Mouse (Mus musculus) thymus, postnatal 10 days (tissue): ENCODE data around the gene Tmem126a.

Experiments used
- DNase-seq, 2 experiments: peaks; one replicate each; pipeline ENCODE4 v3.0.0; 2021; ENCODE audit warnings: low spot score in 2 of 2

Tmem126a gene

GRCm38 (mm10) chr7:90456845-90457468 lies at the start of gene Tmem126a:
Gene Tmem126a, minus strand, starts transcription at chr7:90457229.
- DNase-seq, result peak; percentile 53 to 54

DNA sequence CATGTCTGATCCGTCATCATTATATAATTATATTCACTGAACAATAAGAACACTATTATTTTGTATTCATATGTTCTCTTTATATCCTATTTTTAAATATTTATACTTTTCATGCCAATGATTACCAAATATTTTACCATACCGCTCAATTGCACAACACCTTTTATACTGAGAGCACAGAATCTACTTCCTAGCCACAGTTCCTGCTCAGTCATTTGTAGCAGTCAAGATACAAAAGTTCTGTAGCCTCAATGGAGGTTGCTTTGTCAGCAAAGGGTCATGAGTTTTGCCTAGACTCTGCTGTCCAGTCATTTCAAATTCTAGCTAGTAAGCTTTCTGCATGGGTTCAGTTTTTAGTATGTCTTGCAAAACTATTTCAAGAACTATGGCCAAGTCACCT lies 25.6 kb upstream of the Tmem126a start:
- no peak for DNase-seq

DNA sequence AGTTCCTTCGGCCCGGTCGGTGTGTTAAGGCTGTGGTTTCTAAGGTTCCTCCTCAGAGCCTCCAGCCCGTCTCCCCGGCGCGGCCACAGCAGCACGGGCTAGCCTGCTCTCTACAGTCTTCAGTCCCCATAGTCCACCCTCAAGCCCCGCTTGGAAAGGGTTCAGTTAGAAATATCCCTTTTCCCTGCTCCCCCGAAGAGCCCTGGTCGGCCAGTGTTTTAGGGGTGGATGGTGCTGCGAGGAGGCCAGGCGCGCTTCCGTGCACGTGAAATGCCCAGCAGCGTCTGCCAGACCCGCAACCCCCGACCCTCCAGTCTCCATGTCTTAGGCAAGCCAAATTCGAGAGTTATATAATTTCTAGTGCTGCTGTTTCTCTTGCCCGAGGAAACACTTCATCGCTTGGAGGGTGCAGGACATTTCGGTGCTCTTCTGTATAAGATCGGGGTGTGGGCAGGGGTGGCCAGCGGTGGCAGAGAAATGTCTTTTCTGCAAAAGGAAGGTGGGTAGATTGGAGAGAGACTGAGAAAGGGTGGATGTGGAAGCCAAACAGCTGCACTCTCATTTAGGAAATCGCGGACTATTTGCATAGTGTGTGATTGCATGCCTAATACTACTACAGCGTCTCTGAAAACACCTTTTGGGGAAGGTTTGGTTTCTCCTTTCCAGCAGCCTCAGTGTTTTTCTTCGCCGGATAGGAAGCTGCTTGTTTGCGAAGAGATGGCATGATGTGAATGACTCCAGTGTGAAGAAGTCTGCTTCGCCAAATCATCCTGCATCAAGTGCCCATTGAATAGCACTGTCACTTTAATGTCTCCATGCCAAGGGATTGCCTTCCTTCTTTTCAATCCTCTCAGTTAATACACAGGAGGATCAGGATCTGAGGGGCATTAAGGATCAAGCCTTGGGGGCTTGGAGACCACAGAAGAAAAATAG lies 19.6 kb upstream of the Tmem126a start, which contains the start of gene Dlg2:
TSS of gene Dlg2 (plus strand) at position 360 of the 933 bp plus-strand sequence.
- no peak for DNase-seq

DNA sequence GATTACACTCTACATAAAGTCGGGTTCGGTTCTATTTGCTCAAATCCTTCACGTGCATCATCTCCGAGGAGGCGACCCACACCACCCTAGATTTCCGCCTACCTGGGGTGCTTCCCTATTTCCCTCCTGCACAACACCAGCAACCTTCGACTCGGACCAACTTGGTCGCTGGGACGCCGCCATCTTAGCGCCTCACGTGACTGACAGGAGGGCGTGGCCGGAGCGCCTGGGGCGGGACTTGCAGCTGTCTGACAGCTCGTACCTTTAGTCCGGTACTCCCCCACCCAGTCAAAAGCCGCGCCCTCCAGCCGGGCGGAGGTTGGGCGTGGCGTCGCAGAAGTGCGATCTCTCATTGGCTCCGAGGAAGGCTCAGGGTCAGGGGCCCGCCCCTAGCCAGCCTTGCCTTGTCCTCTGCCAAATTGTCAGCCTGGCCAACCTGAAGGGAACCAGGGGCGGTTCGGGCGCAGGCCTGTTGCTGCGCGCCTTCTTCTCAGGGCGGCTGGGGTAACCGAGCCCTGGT lies 18.8 kb upstream of the Tmem126a start, which contains the start of gene Tmem126b:
TSS of gene Tmem126b (minus strand) at position 209 of the 520 bp plus-strand sequence.
- peak; percentile 98 for DNase-seq

DNA sequence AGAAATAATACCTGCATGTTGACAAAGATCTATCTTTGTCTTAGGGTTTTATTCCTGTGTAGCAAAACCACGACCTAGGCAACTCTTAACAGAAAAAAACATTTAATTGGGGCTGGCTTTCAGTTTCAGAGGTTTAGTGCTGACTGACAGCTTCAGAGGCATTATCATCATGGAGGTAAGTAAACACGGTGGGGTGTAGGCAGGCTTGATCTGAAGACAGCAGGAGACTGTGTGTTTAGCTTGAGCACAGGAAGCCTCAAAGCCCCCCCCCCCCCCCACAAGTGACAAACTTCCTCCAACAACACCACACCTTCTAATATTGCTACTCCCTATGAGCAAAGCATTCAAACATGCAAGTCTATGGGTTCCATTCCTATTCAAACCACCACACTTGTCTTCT lies 16.5 kb upstream of the Tmem126a start:
- no peak for DNase-seq

DNA sequence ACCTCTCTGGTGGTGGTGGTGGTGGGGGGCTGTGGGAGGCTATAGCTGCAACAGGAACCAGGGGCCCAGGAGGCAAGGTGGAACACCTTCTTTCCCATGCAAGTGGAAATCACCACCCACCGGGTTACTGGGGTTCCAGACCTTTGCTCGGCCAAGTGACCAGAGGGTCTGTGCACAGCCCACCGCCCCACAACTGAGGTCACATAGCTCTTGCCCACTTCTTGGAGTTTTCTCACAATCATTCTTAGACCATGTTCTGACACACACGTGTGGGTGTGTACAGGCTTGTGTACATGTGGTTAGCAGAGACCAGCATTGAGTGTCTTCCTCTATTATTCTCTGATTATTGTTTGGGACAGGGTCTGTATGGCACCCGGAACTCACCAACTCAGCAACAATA lies 4.4 kb upstream of the Tmem126a start:
- no peak for DNase-seq

GRCm38 (mm10) chr7:90460930-90461329 lies 3.9 kb upstream of the Tmem126a start:
- DNase-seq, result peak; percentile 38 to 62

- DNase-seq, result no peak
Observed at GRCm38 (mm10) chr7:90460330-90460729, 3.3 kb upstream of the Tmem126a start.

GRCm38 (mm10) chr7:90457517-90457916 lies 488 bp upstream of the Tmem126a start:
- no peak for DNase-seq

DNA sequence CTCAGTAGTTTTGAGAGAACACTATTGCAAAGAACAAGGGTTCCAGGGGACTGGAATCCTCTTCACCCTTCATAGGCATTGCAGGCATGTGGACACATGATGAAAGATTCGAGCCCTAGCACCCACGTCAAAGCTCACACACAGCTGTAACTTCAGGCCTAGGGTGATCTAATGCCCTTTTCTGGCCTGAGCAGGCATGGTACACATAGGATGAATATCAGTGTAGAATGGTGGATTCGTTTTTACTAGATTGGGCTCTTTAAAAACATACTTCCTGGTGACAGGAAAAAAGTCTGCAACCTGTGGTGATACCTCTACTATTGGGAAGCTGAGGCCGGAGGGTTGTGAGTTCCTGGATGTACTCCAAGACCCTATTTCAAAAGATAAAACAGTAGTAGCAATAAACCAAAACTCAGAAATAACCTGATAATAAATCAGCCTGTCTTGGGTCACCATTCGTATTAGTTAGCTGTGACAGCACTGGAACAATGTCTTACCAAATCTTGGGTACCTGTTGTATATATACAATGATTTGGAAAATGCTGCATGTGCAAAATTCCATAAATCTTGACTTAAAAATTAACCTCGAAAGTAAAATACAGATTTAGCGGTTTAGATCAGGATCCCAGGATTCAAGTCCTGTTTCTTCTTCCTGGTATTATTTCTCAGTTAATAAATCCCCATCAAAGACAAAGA lies 732 bp downstream of the Tmem126a start:
- no peak for DNase-seq

DNA sequence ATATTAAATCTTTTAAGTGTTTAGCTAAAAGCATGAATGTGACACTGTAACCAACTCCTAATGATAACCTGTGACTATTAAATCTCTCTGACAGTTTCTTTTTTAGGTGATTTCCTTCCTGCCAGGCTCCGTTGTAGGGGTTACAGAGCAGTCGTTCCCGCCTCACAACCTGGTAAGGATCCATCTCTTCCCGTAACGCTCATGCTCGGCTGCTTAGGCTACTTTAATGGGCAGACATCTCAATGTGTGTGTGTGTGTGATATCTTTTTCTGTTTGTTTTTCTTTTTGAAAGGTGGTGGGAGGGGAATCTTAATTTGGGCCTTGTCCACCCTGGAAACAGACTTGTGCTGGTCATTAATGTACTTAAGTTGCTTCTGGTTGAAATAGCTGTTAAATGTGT lies 12.8 kb downstream of the Tmem126a start:
- DNase-seq, result no peak

DNA sequence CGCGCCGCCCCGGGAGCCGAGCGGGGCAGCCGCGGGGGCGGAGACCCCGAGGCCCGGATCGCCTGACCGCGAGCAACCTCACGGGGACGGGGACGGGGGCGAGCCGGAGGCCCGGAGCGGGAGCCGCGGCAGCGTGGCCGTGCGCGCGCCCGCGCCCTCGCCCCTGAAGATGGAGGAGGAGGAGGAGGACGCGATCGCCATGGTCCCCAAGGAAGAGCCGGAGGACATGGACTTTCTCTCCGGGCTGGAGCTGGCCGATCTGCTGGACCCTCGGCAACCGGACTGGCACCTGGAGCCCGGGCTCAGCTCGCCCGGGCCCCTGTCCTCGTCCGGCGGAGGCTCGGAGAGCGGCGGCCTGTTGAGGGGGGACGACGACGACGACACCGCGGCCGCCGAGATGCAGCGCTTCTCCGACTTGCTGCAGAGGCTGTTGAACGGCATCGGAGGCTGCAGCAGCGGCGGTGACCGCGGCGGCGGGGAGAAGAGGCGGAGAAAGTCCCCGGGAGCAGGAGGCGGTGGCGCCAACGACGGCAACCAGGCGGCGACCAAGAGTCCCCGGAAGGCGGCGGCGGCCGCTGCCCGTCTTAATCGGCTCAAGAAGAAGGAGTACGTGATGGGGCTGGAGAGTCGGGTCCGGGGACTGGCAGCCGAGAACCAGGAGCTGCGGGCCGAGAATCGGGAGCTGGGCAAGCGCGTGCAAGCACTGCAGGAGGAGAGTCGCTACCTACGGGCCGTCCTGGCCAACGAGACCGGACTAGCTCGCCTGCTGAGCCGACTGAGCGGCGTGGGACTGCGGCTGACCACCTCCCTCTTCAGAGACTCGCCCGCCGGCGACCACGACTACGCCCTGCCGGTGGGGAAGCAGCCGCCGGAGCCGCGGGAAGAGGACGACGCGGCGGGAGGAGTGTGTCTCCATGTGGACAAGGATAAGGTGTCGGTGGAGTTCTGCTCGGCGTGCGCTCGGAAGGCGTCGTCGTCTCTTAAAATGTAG lies 13.6 kb downstream of the Tmem126a start:
- DNase-seq, result peak; percentile 56 to 61

DNA sequence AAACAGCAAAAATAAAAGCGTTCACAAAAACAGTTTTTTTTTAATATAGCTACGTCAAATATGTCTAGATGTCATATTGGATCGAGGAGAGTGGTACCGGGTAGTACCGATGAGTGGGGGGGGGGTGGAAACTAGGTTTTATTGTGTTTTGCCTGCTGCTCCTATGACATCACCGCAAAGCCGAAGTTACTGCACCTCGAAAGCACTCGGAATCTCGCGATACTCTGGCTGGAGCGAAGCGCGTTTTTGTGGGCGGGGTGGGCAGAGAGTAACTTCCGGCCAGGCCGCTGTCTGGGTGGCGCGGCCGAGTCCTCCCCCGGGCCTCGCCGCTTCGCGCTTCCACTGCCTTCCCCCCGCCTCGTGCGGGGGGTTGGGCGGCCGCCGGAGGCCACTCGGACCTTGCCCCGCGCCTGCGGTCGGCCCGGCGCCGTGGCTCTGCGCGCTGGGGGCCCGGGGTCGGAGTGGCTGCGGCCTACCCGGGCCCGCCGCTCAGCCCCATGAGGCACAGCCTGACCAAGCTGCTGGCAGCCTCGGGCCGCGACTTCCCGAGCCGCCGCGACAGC lies 14.4 kb downstream of the Tmem126a start, which contains the start of gene Crebzf:
TSS of gene Crebzf (plus strand) at position 212 of the 563 bp plus-strand sequence.
- peak; percentile 94 to 96 for DNase-seq

- no peak for DNase-seq
Observed at GRCm38 (mm10) chr7:90442070-90442469, 15.0 kb downstream of the Tmem126a start.

DNA sequence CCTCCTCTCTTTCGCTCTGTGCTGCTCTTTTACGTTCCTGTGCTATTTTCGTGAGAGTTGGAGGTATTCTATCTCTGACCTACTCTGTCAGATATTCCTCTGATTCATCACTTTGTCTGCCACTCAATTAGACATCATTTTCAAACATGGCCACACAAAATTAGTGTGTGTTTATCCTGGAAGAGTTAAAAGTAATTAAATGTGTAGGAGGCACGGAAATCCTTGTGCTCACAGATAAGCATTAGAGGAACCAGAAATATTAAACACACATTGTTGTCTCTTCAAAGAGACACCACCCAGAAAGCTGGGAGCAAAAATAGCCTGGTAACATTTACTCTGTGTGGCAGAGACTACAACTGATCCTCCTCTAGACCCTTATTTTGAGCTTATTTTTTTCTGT lies 17.0 kb downstream of the Tmem126a start:
- no peak for DNase-seq

DNA sequence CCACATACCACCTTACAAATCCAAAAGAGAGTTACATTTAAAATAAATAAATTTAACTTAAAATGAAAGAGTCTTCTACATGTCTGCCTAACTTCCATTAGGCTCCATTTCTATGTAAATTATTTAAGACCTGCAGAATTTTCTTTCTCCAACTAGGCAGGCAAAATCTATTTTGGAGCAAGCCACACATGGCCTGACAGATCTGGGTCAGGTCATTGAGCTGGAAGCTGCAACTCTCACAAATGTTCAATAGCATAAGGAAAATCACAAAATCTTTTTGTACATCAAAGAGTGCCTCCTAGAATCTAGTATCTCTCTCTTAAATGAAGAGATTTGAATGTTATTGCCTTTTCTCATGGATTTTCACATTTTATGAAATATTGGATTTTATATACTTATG lies 24.8 kb downstream of the Tmem126a start:
- DNase-seq, result no peak

GRCm38 (mm10) chr7:90427006-90427405 lies 30.0 kb downstream of the Tmem126a start:
- no peak for DNase-seq

GRCm38 (mm10) chr7:90426020-90427001 lies 30.7 kb downstream of the Tmem126a start, which contains the start of gene Ccdc89:
Gene Ccdc89, plus strand, starts transcription at chr7:90426577.
- no peak for DNase-seq

DNA sequence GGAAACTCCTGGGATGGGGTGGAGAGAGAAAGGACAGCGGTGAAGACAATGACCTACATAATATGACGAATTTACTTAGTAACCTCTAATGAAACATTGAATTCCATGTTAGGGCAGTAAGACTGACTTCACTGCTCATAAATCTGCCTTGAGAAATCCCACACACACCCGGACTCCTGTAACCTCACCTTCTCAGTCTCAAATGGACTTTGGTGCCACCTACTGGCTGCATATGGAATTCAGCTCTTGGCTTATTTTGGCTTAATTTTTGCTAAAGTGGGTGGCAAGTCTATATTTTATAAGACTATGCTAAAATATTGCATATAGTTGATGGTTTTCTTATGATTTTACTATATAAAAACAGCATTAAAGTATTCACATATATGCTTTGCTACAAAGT lies 47.1 kb downstream of the Tmem126a start:
- DNase-seq, result peak; percentile 33 to 71
